Mouse (Mus musculus): Measurements from ENCODE around the gene Syne3.

- TF ChIP-seq POLR2A (IDR thresholded peaks at IDR 0.05; ENCODE audit: insufficient read depth, low read depth, low read length), result no peak
- no peak for TF ChIP-seq CTCF (IDR thresholded peaks at IDR 0.05)
- no peak for TF ChIP-seq EP300 (IDR thresholded peaks at IDR 0.05; ENCODE audit: insufficient read depth, low read depth, low read length)
Observed at GRCm38 (mm10) chr12:104995259-104995876, 14.2 kb downstream of the Syne3 start.
